Mouse (Mus musculus): ENCODE data around the gene Tiam2.

DNA sequence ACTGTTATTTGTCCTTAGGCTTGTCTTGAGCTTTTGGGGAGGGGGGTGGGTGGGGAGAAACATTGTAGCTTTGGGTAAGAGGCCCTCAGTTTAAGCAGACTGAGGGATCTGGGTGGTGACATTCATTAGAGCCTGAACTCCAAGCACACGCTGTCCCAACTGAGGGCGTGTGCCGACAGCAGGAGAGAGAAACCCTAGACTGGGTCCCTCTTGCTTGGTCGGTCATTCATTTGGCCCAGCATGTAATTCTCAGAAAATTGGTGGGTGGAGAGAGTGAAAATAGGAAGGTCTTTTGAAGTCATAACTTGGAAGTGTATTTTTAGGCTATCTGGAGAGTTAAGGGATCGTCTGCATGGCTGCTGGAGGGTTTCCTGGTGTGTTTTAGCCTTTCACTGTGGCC is 71.5 kb downstream of the Tiam2 start:
- TF ChIP-seq CTCF (IDR thresholded peaks at IDR 0.05; ENCODE audit: borderline replicate concordance, insufficient read depth, low read depth, low read length) = no peak
- no peak for TF ChIP-seq POLR2A (IDR thresholded peaks at IDR 0.05; ENCODE audit: borderline replicate concordance, insufficient read depth, low read length)

Data from cerebellum, adult 2 months (tissue).